Mouse (Mus musculus) cerebellum, adult 2 months (tissue): Measurements from ENCODE around the gene Hoxc5.

ENCODE experiments used
- CTCF ChIP-seq: fragments of 200-500 bp; IDR thresholded peaks from 2 replicates; pipeline ENCODE4 v1.5.1; 2011; ENCODE audit warnings: low read depth, mild to moderate bottlenecking, control low read depth, low read length, moderate library complexity, borderline replicate concordance; ENCODE audit not compliant: insufficient read depth
- POLR2A ChIP-seq: fragments of 200-500 bp; IDR thresholded peaks from 2 replicates; pipeline ENCODE4 v1.6.1; 2011; ENCODE audit warnings: low read length, control low read depth, borderline replicate concordance; ENCODE audit not compliant: insufficient read depth

DNA sequence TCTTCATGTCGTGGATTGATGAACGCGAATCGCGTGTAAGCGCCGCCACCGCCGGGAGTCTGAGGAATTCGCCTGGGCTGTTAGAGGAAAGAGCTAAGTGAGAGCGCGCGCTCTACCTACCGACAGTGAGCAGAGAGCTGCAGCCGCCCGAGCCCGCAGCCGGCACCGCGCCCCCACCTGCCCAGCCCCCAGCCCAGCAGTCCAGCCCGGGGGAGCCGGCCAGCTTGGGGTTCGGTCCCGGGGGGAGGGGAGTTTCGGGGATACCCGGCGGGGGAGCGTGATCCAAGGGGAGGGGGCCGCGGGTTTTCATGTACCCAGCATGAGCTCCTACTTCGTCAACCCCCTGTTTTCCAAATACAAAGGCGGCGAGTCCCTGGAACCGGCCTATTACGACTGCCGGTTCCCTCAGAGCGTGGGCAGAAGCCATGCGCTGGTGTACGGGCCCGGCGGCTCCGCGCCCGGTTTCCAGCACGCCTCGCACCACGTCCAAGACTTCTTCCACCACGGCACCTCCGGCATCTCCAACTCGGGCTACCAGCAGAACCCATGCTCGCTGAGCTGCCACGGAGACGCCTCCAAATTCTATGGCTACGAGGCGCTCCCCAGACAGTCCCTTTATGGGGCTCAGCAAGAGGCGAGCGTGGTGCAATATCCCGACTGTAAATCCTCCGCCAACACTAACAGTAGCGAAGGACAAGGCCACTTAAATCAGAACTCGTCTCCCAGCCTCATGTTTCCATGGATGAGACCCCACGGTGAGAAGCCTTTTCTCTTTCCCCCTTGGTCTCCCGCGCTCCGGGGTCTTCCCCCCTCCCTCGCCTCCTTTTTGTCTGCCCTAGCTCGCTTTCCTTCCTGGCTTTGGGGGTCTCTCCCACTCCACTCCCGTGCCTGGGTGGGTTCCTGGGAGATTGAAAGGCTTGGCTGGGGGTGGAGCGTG lies 23.5 kb downstream of the Hoxc5 start, which contains the start of gene Hoxc8:
- TF ChIP-seq CTCF (no peak), POLR2A (no peak)
